Mouse (Mus musculus) cerebellum, adult 8-10 months (tissue): ENCODE measurements around the gene Eif4a3.

ENCODE experiments used
- DNase-seq: peaks from one replicate; pipeline ENCODE4 v3.0.0; 2022

The Eif4a3 gene

GRCm38 (mm10) chr11:119299391-119300245 lies at the start of gene Eif4a3:
TSS of gene Eif4a3 (minus strand) at chr11:119300089.
- DNase-seq = peak; percentile 96

- DNase-seq = no peak
Observed at GRCm38 (mm10) chr11:119347125-119347524, 47.2 kb upstream of the Eif4a3 start.

GRCm38 (mm10) chr11:119344865-119345264 lies 45.0 kb upstream of the Eif4a3 start:
- DNase-seq = no peak

- DNase-seq = no peak
Observed at GRCm38 (mm10) chr11:119344178-119344577, 44.3 kb upstream of the Eif4a3 start.

GRCm38 (mm10) chr11:119339637-119340036 lies 39.7 kb upstream of the Eif4a3 start:
- DNase-seq = peak; percentile 67

- no peak for DNase-seq
Observed at GRCm38 (mm10) chr11:119339179-119339578, 39.3 kb upstream of the Eif4a3 start.

GRCm38 (mm10) chr11:119338271-119339059 lies 38.6 kb upstream of the Eif4a3 start:
- DNase-seq = no peak

GRCm38 (mm10) chr11:119331970-119332369 lies 32.1 kb upstream of the Eif4a3 start:
- DNase-seq = no peak

GRCm38 (mm10) chr11:119330592-119330991 lies 30.7 kb upstream of the Eif4a3 start:
- no peak for DNase-seq

GRCm38 (mm10) chr11:119325068-119325467 lies 25.2 kb upstream of the Eif4a3 start:
- DNase-seq = no peak

- DNase-seq = no peak
Observed at GRCm38 (mm10) chr11:119322521-119322920, 22.6 kb upstream of the Eif4a3 start.

- no peak for DNase-seq
Observed at GRCm38 (mm10) chr11:119316720-119317119, 16.8 kb upstream of the Eif4a3 start.

- DNase-seq = no peak
Observed at GRCm38 (mm10) chr11:119314252-119314936, 14.5 kb upstream of the Eif4a3 start.

GRCm38 (mm10) chr11:119310621-119311020 lies 10.7 kb upstream of the Eif4a3 start:
- DNase-seq = no peak

- no peak for DNase-seq
Observed at GRCm38 (mm10) chr11:119307916-119308315, 8.0 kb upstream of the Eif4a3 start.

GRCm38 (mm10) chr11:119307658-119307867 lies 7.7 kb upstream of the Eif4a3 start, which contains the start of gene Card14:
TSS of gene Card14 (plus strand) at chr11:119307768.
- DNase-seq = no peak

GRCm38 (mm10) chr11:119306762-119307657 lies 7.1 kb upstream of the Eif4a3 start:
- DNase-seq = no peak

- DNase-seq = no peak
Observed at GRCm38 (mm10) chr11:119304904-119305712, 5.2 kb upstream of the Eif4a3 start.

GRCm38 (mm10) chr11:119300986-119301385 lies 1.1 kb upstream of the Eif4a3 start:
- DNase-seq = no peak

GRCm38 (mm10) chr11:119300246-119300935 lies 502 bp upstream of the Eif4a3 start:
- no peak for DNase-seq

- no peak for DNase-seq
Observed at GRCm38 (mm10) chr11:119298917-119299316, 972 bp downstream of the Eif4a3 start.
